Mouse (Mus musculus) gastrocnemius, adult 18-20 months (tissue): ENCODE results near the gene Otp. TPM values are rescaled to one million over a fixed set of nuclear protein-coding genes. Genes with fewer than 3 reads are reported as not detected.
A peak's percentile ranks its signal among the peaks of the same experiment; 100 is the strongest.

ENCODE experiments used
- DNase-seq: peaks from one replicate; pipeline ENCODE4 v3.0.0; 2021; ENCODE audit warnings: low spot score
- total RNA-seq, 2 experiments: library from RNA; stranded (reverse); gene quantifications; 2 replicates each; pipeline ENCODE4 v1.2.3; 2021

Gene Otp
- total RNA-seq, 2 experiments from 2014 or later, result not detected

DNA sequence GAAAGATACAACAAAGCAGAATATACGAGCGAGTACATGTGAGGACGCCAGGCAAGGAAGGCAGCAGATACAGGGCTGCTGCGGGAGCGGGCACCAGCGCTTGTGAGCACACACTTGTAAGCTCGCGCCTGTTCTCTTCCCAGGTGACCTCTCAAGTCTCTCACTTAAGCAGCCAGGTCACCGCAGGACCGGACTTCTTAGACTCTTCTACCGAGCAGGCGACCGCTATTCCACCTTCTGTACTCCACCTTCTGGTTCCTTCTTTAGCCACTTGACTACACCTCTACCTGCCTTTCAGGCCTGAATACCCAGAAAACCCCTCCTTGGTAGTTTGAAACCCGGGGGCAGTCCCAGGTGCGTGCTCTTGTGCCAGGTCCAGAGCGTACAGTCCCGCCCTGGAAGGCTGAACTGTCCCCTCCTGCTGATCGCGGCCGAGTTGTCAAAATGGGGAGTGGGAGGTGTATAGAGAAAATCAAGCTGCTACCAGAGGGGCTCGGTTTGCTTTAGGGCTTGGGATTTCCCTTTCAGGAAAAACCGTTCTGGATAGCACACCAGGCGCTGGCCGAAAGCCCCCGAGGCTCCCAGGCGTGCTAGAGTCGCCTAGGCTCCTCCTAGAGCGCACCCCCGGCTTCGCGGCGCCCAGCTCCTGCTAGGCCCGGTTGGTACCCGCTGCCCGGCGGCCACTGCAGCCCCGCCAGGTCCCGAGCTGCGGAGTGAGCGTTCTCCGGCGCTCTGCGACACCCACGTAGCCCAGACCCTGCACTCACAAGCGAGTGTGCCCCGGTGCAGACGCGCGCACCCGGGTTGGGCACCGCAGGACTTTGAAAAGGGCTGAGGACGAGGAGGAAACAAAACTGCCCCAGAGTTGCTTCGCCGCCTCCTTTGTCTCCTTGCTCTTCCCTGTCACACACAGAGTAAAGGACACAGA, 2.0 kb upstream of the Otp start:
- no peak for DNase-seq

DNA sequence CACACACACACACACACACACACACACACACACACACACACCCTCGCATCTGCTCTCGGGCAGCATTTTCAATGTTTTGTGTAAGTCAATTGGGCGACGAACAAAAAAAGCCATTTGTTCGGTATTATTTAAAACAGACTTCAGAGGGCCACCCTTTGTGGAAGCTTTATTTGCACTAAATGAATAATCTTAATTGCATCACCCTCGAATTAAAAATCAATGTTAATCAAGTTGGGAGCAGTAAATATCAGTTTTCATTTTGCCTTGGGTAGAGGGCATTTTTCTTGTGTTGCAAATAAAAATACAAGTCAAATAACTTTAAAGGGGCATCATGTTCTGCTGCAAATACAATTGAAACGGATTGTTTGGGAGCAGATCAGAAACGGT, 1.4 kb upstream of the Otp start:
- no peak for DNase-seq

DNA sequence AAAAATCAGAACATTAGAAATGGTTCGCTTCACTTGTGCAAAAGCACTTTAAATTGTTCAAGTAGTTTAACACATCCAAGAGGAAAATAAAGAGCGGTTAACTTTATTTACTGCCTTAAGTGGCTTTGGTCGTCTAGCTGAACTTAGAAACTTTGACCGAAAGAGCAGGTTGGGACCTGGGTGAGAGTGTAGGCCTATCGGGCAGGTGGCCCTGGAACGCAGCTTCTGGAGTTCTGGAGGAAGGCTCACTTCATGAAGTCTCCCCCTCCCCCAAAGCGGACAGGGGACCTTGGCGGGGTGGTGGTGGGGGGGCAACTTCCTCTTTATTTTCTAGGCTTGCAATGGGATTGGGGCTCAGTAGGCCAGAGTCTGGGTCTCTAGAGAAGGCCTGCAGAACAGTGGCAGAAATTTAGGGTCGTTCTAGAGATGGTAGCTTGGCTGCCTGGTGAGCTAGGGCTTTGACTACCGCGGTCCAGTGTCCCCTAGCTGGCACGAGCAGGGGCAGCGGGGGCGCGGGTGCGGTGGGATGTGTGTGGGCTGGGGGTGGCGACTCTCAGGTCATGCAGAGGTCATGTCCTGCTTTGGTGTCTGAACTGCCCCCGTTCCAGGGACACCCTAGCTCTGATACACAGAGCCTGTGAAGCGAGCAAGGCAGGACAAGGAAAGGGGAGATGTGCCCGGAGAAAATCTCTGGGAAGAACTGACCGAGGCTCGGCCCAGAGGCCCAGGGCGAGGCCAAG, 576 bp upstream of the Otp start:
- DNase-seq, result no peak

DNA sequence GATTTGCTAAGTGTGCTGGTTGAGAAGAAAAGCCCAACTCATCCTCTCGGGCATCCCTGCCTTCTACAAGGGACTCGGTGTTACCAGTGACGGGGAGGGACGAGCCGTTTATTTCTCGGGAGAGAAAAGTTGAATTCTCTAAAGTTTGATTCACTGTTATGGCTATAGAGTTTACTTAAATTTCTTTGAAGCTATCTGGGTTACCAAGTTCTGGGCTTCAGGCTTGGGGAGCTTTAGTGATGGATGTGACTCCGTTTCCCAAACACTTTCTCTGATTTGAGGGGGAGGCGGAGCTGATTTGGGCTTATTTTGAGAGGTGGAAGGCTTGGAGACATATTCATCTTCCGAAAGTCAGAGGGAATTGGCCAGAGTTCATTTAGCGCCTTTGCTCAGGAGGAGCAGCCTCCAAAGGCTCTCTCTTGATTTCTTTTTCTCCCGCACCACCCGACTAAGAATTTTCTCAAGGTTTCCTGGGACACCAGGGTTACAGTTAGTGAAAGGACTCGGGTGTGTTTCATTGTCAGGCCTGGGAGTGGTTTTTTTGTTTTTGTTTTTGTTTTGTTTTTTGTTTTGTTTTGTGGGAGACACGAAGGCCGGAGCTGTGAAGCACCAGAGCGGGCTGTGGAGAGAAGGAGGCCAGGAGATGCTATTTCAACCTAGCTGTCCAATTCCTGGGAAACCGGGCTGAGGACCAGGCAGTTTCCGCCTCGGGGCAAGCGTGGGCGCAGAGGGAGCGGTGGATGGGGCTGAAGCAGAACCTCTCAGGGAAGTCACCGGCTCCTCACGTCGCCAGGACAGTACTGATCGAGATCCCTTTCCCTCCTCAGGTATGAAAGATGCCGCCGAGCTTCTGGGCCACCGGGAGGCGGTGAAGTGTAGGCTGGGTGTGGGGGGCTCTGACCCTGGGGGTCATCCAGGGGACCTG, 1.1 kb downstream of the Otp start:
- DNase-seq, result no peak

DNA sequence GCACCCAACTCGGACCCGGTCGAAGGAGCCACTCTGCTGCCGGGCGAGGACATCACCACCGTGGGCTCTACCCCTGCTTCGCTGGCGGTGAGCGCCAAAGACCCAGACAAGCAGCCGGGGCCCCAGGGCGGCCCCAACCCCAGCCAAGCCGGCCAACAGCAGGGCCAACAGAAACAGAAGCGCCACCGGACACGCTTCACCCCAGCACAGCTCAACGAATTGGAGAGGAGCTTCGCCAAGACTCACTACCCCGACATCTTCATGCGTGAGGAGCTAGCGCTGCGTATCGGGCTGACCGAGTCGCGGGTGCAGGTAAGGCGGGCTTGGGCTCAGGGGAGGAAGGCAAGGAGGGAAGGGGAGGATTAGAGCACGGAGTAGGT, 1.8 kb downstream of the Otp start:
- DNase-seq, result no peak

DNA sequence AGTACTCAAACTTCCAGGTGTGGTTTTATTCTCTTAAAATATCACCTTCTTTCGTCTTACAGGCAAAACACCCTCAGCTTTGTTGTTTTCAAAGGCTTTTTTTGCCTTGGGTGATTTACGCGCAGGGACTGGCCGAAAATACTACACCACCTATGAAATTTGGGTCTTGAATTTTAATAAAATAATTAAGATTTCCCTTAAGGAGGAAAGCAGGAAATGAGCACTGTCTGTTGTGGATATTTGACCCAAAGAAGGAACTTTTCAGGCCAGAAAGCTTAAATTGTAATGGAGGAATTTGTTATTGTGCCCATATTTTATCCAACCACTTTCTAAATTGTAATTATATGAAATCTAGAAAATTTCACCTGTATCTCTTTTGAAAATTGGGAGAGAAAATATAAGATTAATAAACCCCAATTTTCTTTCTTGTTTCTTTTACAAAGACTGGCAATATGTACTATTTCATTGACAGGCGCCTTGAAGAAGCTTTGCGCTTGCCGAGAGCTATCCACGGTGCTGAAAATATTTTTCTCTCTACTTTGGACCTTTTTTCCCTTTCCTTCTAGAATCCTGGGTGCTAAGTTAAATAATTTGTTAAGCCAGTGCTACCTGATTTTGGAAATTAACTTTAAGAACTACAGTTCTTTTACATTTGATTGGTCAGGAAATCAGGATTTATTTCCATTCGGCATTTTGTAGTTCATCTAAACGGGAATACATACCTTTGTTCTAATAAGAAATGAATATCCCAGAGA, 2.8 kb downstream of the Otp start:
- DNase-seq, result no peak

DNA sequence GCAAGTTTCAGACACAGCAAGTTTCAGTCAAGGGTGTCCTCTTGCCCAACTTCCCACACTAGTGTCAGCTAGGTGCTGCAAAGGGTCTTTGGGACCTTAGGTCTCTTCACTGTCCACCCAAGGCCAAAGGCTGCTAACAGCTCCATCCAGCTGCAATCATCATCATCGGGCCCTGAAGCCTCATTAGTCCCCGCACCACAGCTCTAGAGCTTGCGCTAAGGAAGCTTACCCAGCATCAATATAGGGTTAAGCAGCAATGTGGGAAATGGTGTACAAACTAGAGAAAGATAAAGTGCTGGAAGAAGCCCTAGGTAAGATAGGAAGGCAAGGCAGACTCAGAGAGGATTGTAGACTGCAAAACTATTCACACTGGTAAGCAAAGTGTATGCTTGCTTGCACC, 5.8 kb downstream of the Otp start:
- no peak for DNase-seq

DNA sequence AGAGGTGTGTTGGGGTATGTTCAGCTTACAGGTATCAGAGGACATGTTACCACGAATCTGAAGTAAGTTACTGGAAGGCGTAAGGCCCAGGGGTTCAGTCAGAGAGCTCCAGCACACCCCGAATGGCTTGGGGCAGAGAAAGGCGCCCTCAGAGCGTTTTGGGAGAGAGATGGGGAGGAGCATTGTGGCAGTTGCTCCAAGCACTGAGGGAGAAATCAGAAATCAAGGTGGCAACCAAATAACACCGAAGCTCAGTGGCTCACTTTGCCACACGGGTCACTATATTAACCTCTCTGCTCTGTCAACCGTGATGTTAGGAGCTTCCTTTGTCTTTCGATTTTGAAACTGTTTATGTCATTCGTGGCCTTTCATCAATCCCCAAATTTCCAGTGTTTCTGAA, 6.8 kb downstream of the Otp start:
- DNase-seq, result no peak

DNA sequence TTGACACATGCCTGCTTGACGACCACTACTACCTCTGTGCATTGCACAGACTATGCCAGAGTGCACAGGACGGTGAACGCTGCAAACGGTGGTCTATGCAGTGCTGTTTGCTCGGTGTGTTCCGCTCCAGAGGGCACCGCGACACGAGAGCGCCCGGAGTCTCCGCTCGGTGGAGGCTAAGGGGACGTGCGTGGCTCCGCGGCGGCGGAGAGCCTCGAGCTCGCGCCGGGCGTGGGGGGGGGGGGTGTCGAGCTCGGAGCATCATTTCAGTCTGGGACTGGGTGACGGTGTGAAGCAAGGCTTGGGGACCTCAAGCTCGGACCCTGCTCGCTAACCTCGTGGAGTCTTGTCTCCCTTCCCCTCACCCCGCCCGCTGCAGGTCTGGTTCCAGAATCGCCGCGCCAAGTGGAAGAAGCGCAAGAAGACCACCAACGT, 7.3 kb downstream of the Otp start:
- DNase-seq, result no peak

DNA sequence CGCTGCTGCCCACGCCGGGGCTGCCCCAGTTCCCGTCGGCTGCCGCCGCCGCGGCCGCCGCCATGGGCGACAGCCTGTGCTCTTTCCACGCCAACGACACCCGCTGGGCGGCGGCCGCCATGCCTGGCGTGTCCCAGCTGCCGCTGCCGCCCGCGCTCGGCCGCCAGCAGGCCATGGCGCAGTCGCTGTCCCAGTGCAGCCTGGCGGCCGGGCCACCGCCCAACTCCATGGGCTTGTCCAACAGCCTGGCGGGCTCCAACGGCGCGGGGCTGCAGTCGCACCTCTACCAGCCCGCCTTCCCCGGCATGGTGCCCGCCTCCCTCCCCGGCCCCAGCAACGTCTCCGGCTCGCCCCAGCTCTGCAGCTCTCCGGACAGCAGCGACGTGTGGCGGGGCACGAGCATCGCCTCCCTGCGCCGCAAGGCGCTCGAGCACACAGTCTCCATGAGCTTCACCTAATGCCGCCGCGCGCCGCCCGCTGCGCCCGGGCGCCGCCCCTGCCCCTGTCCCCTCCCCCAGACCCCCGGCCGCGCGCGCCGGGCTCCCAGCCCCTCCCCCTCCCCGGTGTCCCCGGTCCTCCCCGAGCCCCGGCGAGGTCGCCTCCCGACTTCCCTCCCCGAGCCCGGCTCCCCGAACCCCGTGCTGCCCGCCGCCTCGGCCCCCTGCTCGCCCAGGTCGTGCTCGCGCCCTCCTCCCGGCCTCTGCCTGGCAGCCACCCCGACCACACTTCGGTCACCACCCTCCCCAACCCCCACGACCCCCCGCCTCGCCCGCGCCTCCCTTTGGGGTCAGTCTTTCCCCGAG, 8.0 kb downstream of the Otp start:
- peak; percentile 5 for DNase-seq

DNA sequence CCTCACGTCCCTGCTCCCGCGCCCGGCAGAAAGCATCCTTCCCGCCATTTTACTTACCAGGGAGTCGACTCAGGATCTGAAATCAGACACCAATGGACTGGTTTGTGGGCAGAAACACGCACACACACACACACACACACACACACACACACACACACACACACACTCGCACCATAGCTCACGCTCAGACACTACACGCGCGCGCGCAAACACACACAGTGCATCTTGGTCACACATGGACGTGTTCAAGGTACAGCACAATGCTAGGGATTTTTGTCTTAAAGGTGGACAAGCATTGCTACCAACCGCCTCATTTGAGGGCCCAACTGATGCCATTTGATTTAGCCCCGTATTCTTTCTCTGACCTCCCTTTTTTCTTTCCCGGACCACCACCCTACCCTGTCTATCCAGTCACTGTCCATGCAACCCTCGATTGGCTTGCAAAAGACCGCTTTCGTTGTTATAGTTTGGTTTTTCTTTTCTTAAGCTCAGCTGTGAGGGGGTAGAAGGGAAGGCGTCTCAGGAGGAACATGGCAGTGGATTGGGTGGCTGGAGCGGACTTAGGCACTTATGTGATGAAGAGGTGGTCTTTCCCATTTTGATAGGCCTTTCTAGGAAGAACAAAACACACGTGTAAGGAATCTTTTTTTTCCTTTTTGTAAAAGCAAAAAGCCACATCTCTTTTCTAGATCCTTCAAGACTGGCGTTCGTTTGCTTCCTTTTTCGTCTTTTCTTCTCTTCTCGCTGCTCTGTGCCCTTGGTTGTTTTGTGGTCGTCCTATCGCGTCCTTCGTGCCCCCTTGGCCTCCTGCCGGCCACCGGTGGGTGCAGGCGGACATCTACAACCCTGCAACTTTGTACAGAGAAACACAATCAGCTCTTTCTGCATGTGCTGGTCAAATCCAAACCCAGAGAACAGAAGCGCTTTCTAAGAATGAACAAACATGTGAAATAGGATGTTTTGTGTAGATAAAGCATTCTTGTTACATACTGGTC, 8.9 kb downstream of the Otp start:
- DNase-seq, result no peak

DNA sequence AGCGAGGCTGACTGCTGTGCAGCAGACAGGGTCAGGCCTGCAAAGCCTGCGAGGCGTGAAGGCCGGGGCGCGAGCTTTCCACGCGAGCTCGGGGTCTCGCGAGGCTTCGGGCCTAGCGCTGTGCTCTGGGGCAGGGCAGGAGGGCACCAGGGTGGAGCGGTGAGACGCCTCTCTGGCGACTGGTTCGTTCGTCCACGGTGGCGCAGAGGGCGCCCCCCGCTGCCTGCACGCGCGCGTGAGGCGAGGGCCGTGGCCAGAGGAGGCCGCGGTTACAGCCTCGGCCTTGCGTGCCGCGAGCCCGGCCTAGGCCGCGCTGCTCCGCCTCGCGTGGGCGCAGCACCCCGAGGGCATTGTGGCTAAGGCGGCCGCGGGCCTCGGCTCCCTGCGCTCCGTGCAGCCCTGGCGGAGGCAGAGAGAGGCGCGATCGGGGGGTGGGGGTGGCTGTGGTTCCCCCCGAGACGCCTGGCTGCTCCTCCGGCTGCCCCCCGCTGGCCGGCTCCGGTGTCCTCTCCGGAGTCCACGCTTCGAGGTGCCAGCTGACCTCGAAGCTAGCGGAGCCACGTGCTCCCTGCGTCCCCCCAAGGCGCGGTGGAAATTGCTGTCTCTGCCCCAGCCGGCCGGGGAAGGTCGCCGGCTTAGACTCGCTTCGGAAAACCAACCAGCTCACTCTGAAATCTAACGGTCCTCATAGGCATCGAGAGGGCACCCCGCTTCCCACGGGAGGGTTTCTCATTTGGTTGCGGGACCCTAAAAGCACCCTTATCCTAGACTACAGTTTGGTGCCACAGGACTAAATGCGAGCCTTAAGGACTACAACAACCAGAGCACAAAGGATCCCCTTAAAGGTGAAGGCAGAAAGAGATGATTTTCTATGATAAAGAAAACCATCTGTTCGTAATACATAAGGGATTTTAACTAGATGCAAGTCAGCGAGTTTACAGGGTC, 10.2 kb downstream of the Otp start:
- no peak for DNase-seq

DNA sequence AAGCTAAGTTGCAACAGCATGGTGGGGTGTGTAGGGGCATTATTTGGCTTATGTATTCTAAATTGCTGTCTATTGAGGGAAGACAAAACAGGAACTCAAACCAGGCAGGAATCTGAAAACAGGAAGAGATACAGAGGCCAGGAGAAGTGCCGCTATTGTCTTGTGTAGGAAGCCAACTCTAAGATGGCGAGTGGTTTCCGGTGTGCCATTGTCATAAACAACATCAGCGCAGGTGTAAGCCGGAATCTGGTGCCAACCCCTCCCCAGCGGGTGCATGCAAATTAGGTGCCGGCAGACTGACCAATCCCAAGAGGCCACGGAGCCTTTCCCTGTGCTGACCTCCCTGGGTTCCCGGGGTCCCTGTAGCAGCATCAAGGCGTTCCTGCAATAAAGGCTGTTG, 32.4 kb downstream of the Otp start:
- DNase-seq, result no peak

DNA sequence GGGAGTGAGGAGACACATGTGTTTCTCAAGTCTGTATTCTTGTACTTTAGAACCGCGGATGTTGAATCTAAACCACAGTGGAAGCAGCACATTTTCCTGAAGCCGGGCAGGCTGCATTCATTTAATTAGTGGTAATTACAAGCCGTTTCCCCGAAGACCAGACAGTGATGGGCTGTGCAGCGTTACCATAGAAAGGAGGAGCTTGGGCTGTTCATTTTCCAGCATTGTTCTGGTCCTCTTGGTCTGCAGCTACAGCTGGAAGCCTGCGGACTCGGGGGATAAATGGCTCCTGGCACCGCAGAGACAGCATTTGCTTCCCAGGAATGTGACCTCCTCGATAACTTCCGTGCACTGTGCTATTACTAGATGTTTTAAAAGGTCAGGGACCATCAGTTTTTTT, 37.6 kb downstream of the Otp start:
- DNase-seq, result no peak

DNA sequence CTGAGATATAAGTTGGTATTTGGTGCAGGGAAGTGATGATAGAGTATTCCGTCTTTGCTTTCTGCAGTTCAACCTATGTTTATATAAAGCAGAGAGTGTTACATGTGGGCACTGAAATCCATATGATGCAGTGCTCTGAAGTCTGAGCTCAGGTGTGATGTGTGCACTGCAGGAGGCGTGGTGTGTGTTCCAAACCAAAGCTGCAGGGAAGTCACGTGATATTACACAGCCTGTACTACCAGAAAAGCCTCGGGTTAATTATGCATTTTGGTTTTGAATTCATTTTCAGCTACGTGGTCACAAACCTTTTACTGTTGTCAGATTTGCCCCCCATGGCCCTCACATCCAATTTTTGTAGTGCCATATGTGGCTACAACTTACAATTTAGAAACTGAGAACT, 40.3 kb downstream of the Otp start:
- no peak for DNase-seq

DNA sequence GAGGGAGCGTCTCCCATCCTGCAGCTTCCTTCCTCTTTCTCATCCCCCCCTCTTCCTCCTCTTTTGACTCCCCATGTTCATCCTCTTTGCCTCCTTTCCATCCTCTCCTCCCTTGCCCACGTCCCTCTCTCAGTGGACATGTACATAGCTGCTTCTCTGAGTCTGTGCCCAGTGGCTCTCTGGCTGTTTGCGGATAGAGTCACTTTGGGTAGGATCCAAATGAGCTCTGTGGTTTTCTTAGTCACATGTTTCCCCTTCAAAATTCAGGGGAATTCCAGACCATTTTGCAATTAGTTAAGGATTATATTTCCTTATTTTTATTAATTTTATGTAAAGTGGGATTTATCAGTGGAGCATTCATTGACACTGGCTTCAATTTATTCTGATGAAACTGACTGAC, 52.7 kb downstream of the Otp start:
- DNase-seq, result no peak
